Mouse (Mus musculus) stomach, postnatal 0 days (tissue): ENCODE measurements around the gene Ldah.

Experiments
- CTCF ChIP-seq: IDR thresholded peaks from 2 replicates; pipeline ENCODE4 v1.5.1; 2016; ENCODE audit warnings: antibody characterized with exemption, low read depth, mild to moderate bottlenecking, moderate library complexity
- EP300 ChIP-seq: optimal IDR thresholded peaks from 2 replicates; pipeline ENCODE3; 2016; ENCODE audit warnings: antibody characterized with exemption

- no peak for TF ChIP-seq CTCF
- no peak for TF ChIP-seq EP300
Observed at GRCm38 (mm10) chr12:8306910-8307309, 99.0 kb downstream of the Ldah start.
